Mouse (Mus musculus) monocyte, adult 2 months (primary cell): ENCODE measurements around the gene Zmynd8.

Source experiments
- DNase-seq, 2 experiments: peaks; one replicate each; pipeline ENCODE4 v3.0.0; 2022; ENCODE audit warnings: low spot score in 2 of 2, low read depth in 1 of 2

Zmynd8 gene

DNA sequence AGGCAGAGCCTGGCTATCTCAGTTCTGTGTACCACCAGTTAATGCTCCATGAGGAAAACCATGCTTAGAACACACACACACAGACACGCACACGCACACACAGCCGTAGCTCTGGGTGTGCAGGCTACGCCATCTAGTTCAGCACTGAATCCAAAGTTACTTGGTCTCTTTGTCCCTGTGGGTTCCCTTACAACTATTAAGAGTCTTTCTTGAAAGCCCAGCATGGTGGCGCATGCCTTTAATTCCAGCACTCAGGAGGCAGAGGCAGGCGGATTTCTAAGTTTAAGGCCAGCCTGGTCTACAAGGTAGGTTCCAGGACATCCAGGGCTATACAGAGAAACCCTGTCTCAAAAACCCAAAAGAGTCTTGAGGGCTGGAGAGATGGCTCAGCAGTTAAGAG is 38.4 kb downstream of the Zmynd8 start:
- DNase-seq: no peak

DNA sequence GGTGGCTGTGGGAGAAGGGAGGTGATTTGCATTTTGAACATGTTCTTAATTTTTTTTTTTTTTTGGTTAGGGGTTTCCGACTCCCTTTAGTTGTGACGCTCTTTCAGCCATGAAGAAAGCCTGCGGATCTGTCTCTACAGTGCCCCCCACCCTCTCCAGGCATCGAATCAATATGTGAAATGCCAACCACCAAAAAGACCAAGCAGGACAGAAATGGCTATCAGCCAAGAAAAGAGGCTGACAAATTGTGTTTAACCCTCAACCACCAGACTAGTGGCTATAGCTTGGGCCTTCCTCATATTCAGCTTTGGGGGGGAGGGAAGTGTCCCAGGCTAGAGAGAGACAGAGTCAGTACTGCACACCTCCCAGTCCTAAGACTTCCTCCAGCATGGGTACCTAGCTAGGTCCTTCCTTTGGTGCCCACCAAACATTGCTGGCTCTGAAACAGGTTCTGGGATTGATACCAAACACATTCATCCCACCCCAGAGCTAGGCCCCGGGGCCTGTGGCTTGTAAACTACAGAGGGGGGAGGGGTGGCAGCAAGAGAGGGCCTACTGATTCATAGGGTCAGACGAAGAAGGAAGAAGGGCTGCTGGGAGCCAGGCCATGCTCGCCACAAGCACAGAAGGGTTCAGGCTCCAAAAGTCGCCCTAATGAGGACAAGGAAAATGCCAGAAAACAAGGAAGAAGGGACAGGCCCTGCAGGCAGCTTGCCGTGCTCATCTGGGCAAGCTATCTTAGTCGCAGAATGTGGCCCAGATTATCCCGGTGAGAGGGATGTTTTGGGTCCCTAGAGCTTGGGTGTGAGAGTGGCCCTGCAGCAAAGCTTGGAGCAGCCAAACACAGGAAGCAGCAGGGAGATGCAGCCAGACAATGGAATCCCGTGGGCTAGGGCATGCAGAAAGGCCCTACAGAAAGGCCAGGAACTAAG is 40.1 kb downstream of the Zmynd8 start:
- DNase-seq: no peak

DNA sequence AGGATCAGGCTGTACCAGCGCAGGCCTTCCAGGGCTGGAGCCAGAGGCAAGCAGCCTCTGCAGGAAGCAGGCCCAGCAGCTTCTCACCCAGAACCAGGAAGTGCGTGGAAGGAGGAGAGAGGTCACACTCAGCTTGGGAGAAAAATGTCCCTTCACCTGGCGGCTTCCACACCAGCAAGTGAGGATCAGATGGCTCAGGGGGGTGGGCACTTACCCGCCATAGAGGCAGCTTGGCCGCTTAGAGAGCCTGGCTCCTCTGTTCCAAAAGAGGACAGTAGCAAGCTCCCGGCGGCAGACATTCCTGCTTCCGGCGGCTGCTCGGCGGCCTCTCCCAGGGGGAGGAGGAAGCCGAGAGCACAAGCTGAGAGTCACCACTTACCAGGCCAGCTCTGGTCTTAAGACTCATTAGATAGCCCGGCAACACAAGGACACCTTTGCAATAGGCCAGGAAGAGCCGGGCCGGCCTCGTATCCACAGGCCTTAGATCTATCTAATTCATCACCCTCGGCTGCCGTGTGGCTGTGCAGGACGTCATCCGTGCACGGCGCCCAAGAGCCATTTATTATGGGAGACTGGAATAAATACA is 40.9 kb downstream of the Zmynd8 start:
- no peak for DNase-seq

DNA sequence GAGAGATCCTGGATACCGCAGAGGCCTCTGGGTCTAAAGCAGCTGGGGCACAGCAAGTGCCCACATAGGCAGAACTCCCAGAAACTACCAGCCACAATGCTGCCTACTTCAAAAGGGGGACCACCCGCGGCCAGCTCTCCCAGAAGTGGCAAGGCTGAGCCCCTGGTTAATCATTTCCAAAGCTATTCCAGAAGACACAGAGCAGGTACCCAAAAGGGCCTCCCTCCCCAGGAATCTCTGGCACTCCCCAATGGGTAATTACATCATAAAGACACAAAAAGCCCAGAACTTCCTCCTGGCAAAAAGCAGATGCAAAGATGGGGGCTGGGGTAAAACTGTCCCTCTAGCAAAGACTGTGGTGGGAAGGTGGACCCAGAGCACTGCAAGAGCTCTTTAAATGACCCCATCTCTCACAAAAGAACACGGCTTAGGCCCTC is 41.4 kb downstream of the Zmynd8 start:
- peak in 1 of 2 experiments; percentile 49 for DNase-seq

DNA sequence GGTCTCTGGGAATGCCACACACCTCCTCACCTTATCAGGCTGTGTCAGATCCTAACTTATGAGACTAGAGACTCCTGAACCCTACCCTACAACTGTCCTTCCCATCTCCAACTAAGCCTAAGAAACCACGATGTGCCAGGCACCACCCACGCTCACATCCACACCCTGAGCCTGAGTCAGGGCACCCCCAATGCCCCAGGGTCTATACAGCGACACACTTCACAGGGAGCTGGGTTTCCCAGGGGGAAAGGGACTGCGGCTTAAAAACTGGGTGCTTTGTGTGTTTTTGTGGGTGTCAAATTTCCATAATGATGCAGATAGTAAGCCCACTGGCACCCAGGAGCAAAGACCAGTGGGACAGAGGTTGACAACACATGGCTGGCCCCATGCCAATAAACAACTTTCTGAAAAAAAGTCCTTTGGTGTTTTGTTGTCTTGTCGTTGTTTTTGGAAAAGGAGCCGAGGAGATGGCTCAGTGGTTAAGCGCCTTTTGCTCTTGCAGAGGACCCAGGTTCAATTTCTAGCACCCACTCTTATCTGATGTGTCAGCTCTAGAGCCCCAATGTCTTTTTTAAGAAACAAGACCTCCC is 42.1 kb downstream of the Zmynd8 start:
- no peak for DNase-seq

DNA sequence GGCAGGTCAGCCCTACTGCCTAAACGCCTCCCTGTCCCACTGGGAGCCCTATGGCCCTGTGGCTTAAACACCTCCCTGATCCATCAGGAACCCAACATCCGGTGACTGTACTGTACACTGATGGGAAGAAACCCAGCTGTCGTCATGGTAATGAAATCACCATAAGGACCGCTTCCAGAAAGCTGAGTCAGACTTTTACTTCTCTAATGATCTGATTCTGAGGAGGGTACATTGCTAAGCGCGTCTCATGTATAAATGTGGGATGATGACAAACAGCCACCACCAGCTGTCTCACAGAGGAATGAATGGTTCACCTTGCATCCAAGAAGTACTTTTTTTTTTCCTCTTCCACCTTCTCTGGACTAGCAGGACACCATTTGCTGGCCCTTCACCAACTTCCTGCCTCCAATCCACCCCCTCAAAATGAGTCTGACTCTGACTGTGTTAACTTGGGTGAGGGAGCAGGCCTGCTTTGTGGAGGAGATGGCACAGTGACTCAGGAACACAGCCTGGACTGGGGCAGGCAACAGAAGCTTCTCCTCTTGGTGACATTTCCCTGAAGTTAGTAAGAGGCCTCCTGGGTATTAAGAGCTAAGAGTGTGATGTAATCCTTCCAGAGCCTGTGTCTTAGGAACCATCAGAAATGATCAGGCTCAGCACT is 43.0 kb downstream of the Zmynd8 start:
- no peak for DNase-seq

DNA sequence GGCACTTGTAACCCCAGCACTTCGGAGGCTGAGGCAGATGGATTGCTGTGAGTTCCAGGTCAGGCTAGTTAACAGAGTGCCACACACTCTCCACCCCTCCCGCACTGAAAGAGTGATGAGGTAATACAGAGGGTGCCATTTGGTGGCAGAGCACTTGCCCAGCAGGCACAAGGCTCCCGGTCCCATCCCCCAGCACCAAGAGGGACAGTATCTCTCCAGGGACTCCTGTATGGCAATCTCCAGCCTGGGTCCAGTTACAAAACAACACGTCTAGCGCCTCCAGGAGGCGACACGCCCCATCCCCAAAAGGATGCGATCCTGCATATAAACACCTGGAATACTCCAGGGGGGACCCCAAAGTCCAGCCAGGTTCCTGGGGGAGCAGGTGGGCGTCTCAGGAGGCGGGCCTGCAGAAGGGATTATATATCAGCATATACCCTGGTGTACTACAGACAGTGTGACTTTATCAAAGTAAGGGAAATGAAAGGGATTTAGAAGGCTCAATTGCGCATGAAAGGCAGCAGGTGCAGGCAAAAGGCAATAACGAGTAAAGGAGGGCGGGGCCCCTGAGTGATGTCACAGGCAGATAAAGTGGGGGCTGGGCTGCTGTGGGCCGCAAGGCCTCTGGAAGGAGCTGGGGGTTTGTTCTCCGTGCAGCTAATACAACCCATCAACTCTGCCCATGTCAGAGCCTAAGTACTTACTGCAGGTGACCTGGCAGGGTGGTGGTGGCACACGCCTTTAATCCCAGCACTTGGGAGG is 44.4 kb downstream of the Zmynd8 start:
- no peak for DNase-seq

DNA sequence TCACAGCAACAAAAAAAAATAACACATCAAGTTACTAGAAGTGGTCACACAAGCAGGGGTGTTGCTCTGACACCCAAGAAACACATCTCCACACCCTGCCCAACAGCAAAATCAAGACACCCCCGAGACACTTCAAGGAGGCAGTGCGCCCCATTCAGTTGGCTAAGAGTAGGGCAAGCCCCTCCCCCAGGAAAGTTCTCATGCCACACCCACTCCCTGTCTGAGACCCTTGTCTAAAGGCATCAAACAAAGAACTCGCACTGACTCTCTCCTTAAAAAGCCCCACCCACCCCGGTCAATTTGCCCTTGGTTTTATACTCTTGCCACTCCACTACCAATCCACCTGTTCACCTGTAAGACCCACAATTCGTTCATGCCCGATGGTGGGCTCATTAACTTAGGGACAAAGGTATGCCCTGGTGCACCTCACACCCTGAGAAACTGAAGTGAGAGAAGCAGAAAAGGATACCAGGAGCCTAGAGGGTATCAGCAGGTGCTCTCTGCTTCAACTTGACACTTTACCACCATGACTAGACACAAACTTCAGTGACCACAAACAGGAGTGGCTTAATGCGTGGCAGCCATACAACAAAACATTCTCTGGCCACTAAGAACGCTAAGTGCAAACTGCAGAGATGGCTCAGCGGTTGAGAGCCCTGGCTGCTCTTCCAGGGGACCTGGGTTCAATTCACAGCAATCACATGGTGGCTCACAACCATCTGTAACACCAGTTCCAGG is 45.8 kb downstream of the Zmynd8 start:
- DNase-seq: no peak

DNA sequence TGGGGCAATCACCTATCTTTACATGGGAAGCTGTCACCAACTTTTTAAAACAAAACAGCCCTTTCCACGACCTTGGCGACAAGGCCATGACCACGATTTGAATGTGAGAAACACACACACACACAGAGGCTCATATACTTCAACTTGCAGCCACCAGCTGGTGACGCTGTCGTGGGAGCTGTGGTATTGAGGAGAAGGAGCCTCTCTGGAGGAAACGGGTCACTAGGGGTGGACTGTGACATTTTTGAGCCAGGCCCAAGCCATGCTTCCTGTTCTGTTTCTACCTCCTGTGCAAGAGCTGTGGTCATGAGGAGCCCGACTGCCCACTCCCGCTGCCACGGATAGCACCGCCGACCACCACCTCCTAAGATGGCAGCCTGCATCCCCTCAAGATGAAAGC is 46.4 kb downstream of the Zmynd8 start:
- DNase-seq: peak; percentile 32 to 62

DNA sequence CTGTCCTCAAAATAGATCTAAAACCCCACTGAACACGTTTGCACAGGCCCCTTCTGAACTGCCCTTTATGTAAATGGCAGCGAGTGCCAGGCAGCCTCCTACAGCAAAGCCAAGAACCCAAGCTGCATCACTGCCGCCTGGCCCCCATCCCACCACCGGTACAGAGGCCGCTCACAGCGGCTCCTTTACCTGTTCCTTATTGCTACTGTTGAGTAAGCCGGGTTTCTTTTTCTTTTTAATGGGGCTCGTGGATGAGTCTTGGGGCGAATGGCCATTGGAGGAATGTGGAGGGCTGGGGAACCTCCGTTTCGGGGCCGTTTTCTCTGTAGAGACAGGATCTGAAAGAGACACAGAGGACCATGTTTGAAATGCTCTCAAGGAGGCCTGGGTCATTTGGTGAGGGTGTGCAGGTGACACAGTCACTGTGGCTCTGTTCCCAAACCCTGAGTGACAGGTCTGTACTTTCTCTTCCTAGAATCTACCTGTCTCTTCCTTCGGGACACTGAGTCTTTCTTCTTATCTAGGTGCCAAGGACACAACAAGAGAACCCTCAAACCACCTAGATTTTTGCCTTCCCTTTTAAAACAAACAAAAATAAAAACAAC is 46.9 kb downstream of the Zmynd8 start:
- DNase-seq: no peak

DNA sequence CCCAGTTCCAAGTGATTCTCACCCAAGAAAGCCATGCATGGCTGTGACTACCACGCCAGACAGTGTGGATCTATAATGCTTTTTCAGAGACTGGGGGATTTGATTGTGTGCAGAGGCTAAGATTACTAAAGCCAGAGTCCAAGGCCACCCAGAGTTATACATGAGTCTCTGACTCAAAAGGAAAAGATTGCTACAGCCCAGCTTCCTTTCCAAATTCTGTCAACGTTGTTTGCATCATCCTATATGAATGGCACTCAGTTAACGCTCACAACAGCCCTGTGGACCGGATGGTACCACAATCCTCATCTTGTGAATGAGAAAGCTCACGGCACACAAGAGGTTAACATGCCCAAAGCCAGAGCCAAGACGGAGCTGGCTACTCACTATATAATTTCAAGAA is 48.0 kb downstream of the Zmynd8 start:
- no peak for DNase-seq

DNA sequence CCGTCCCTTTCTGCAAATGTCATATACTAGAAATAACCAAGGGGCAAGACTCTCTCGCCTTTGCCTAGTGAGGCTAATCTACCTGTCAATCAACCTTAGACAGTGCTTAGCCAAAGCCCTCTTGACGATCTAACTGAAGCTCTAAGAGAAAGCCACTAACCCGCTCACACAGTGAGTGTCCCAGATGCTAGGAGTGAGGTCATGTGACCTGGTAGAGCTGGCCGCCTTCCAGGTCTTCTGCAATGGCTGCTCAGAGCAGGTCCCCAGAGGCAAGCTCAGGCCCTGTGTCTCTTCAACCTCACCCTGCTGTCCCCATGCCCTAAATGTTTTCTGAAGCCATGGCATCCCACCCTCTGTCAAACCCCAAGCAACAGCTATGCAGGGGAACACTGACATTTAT is 49.7 kb downstream of the Zmynd8 start:
- DNase-seq: no peak

DNA sequence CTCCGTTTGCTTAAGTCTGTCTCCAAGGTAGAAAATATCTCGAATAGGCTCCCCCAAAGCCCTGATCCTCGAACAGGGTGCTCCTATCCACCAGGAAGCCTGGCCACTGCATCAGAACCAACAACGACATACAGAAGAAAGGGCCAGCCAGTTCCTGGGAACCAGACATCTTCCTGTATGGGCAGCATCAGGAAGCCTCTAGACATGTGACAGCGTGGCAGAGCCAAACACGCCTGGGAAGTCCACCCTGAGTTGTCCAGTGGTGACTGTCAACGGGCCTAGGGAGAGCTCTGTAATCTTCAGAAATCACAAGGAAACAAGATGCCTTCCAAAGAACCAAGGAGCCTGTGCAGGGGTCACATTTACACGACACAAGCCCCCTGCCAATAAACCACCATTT is 52.0 kb downstream of the Zmynd8 start:
- DNase-seq: no peak

DNA sequence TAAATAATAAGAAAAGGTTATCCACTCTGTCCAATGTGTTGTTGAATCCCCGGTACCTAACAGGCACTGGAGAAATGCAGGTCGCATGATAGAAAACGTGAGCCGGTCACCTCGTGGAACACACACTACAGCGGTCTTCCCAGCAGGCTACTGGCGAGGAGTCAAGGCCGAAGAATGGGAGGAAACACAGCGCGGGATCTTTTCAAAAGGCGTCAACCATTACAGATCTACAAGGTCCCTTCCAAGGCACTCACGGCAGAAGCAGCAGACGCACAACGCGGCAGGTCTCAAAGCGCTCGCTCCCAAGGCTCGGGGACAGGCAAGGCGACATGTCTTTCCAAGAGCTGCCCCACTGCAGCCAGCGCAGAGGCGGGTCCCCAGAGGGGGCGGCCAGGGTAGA is 53.3 kb downstream of the Zmynd8 start:
- DNase-seq: no peak

DNA sequence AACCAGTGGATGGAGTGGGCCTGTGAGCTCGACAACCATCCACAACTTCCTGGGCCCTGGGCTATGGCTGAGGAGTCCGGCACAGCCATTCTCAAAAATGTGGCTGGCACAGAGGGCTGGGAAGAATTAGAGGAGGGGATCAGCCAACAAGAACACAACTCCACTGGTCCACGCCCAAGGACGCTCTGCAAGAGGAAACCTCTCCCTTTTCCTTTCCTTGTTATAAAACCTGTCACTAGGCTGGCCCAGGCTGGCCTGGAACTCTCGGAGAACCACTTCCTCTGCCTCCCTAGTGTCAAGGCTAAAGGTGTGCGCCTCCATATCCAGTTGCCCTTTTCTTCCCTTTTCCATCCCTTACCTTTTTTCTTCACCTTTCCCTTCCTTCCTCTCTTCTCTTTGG is 55.5 kb downstream of the Zmynd8 start:
- no peak for DNase-seq

DNA sequence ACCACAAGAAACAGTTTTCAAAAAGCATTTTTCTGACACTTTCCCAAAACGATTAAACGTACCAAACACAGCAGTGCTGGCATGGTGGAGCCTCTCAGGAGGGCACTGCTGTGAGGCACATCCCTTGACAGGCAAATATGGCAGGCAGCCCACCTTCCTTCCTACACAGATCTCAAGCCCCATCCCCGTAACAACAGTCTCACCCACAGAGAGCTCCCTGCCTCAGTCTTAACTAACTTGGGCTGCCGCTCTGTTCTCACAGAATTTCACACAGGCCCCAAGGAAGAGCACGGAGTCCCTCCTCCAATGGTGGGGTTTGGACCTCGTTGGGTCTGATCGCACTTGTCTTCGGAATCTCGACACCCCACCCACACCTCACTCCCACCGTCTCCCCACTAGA is 56.6 kb downstream of the Zmynd8 start:
- DNase-seq: no peak

DNA sequence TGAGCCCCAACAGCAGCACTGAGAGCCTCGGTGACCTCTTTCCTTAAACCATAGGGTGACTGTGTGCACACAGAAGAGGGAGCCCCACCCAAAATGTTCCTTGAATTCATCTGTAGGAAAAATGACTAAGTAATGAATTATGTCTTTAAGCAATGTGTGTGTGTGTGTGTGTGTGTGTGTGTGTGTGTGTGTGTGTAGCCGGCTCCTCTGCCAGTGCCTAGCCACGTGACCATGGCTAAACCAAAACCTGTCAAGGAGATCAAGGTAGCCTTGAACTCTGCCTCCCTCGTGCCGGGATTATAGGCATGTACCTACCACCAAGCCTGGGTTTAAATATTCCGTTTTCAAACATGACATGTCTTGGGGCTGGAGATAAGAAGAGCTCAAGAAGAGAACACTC is 57.0 kb downstream of the Zmynd8 start:
- no peak for DNase-seq

DNA sequence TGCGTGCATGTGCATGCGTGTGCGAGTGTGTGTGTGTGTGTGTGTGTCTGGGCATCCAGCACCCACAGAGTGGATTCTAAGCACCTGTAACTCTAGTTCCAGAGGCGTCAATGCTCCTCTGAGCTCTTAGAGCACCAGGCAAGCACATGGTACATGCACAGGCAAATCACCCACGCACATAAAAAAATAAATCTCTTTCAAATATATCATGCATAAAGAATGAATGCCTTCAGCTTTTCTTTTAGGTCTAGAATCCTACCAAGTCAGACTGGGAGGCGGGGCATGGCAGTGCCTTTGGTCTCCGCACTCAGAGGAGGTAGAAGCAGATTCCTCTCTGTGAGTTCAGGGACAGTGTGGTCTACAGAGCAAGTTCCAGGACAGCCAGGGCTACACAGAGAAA is 58.0 kb downstream of the Zmynd8 start:
- DNase-seq: no peak

DNA sequence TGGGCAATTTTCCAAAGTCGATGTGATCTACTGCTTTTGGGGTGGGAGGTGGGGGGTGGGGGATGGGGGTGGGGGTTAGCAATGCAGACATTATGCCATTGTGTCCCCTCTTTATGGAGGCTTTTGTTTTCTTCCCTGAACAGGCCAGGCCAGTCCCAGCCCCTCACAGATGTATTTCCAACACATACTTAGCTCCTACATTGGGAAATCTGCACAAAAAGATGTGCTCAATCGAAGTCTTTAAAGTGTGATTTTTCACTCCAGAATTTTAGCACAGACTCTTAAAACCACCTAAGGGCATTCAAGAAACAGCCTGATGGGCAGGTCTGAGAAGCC is 59.5 kb downstream of the Zmynd8 start:
- no peak for DNase-seq
